Mouse (Mus musculus) brain, adult 2 months (tissue): ENCODE measurements around the gene Mapk12.

Experiments
- DNase-seq: peaks from one replicate; pipeline ENCODE4 v3.0.0; 2011; ENCODE audit warnings: low read depth, low spot score

Gene Mapk12

GRCm38 (mm10) chr15:89171526-89172051 is 31.1 kb upstream of the Mapk12 start:
- no peak for DNase-seq

- DNase-seq = peak; percentile 35
Observed at GRCm38 (mm10) chr15:89170102-89170501, 29.6 kb upstream of the Mapk12 start.

- peak; percentile 97 for DNase-seq
Observed at GRCm38 (mm10) chr15:89169431-89169830, 28.9 kb upstream of the Mapk12 start.

GRCm38 (mm10) chr15:89168922-89169321 is 28.4 kb upstream of the Mapk12 start:
- peak; percentile 75 for DNase-seq

- no peak for DNase-seq
Observed at GRCm38 (mm10) chr15:89165478-89165877, 25.0 kb upstream of the Mapk12 start.

GRCm38 (mm10) chr15:89161397-89161796 is 20.9 kb upstream of the Mapk12 start:
- DNase-seq = no peak

GRCm38 (mm10) chr15:89158516-89158915 is 18.0 kb upstream of the Mapk12 start:
- DNase-seq = no peak

GRCm38 (mm10) chr15:89157954-89158353 is 17.5 kb upstream of the Mapk12 start:
- DNase-seq = peak; percentile 87

- no peak for DNase-seq
Observed at GRCm38 (mm10) chr15:89152312-89152711, 11.8 kb upstream of the Mapk12 start.

GRCm38 (mm10) chr15:89150041-89150390 is 9.5 kb upstream of the Mapk12 start:
- DNase-seq = no peak

- DNase-seq = peak; percentile 52
Observed at GRCm38 (mm10) chr15:89149271-89150040, 9.0 kb upstream of the Mapk12 start, which contains the start of gene Mapk11. Gene Mapk11 (minus strand): TSS chr15:89149628.

- DNase-seq = peak; percentile 41
Observed at GRCm38 (mm10) chr15:89148496-89149270, 8.2 kb upstream of the Mapk12 start.

GRCm38 (mm10) chr15:89147895-89148294 is 7.4 kb upstream of the Mapk12 start:
- no peak for DNase-seq

- DNase-seq = no peak
Observed at GRCm38 (mm10) chr15:89147456-89147855, 7.0 kb upstream of the Mapk12 start.

- peak; percentile 76 for DNase-seq
Observed at GRCm38 (mm10) chr15:89147024-89147423, 6.5 kb upstream of the Mapk12 start.

GRCm38 (mm10) chr15:89146537-89146936 is 6.0 kb upstream of the Mapk12 start:
- DNase-seq = peak; percentile 88

GRCm38 (mm10) chr15:89145813-89146350 is 5.4 kb upstream of the Mapk12 start:
- DNase-seq = no peak

- no peak for DNase-seq
Observed at GRCm38 (mm10) chr15:89144965-89145364, 4.5 kb upstream of the Mapk12 start.

GRCm38 (mm10) chr15:89143134-89143533 is 2.6 kb upstream of the Mapk12 start:
- DNase-seq = no peak

- DNase-seq = no peak
Observed at GRCm38 (mm10) chr15:89141905-89142304, 1.4 kb upstream of the Mapk12 start.

GRCm38 (mm10) chr15:89141443-89141842 is 940 bp upstream of the Mapk12 start:
- no peak for DNase-seq

GRCm38 (mm10) chr15:89140048-89140658 is 350 bp downstream of the Mapk12 start:
- peak; percentile 91 for DNase-seq
